Mouse (Mus musculus): ENCODE measurements around the gene Vwa7.
A peak's percentile ranks its signal among the peaks of the same experiment; 100 is the strongest.
"Not testable (repeated sequence)": the region's sequence is repeated elsewhere in the genome, so short reads cannot be mapped to it uniquely, and the experiment has no call there.

Vwa7 gene

DNA sequence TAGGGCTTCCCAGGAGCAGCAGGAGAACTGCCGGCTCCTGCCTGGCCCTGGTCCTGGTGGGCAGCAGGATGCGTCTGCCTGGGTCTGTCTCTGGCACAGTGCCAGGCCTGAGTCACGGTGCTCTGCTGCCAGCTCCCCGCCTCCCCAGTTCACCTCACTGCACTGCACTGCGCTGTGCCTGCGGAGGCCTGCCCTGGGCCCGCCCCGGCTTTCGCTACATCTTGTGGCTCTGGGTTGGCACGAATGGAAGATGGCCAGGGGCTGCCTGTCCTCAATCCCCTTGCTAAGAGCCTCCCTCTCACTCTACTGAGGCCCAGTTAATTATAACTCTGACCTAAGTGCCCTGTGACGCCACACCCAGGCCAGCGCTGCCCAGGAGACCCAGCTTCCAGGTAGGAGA lies at the start of gene Vwa7:
TSS of gene Vwa7 (plus strand) at position 204 of the 400 bp plus-strand sequence.
- DNase-seq: peak; percentile 87

GRCm38 (mm10) chr17:34969822-34970221 lies 46.6 kb upstream of the Vwa7 start, which contains the start of gene Gm20481:
Gene Gm20481, plus strand, starts transcription at chr17:34969912.
- DNase-seq: not testable (repeated sequence)

DNA sequence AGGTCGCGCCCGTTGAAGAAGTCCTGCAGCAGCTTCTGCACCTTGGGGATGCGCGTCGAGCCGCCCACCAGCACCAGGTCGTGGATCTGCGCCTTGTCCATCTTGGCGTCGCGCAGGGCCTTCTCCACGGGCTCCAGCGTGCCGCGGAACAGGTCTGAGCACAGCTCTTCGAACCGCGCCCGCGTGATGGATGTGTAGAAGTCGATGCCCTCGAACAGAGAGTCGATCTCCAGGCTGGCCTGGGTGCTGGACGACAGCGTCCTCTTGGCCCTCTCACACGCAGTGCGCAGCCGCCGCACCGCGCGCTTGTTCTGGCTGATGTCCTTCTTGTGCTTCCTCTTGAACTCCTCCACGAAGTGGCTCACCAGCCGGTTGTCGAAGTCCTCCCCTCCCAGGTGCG lies 45.5 kb upstream of the Vwa7 start:
- not testable (repeated sequence) for DNase-seq

DNA sequence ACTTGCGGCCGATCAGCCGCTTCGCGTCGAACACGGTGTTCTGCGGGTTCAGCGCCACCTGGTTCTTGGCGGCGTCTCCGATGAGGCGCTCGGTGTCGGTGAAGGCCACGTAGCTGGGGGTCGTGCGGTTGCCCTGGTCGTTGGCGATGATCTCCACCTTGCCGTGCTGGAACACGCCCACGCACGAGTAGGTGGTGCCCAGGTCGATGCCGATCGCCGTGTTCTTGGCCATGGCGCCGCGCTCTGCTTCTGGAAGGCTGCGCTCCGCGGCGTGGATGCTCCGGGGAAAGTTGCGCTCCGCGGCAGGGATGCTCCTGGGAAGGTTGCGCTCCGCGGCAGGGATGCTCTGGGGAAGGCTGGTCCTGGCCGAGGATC lies 44.7 kb upstream of the Vwa7 start:
- not testable (repeated sequence) for DNase-seq

GRCm38 (mm10) chr17:34972069-34972749 lies 44.2 kb upstream of the Vwa7 start, which contains the start of the genes Hspa1a and Hspa1l:
Gene Hspa1a, minus strand, starts transcription at chr17:34972156.
Gene Hspa1l, plus strand, starts transcription at chr17:34972703.
- peak; percentile 86 for DNase-seq

- no peak for DNase-seq
These were observed 40.5 kb upstream of the Vwa7 start for GRCm38 (mm10) chr17:34975581-34976492.

- no peak for DNase-seq
These were observed 39.4 kb upstream of the Vwa7 start for GRCm38 (mm10) chr17:34977000-34977399.

GRCm38 (mm10) chr17:34978239-34978638 lies 38.1 kb upstream of the Vwa7 start:
- DNase-seq: no peak

DNA sequence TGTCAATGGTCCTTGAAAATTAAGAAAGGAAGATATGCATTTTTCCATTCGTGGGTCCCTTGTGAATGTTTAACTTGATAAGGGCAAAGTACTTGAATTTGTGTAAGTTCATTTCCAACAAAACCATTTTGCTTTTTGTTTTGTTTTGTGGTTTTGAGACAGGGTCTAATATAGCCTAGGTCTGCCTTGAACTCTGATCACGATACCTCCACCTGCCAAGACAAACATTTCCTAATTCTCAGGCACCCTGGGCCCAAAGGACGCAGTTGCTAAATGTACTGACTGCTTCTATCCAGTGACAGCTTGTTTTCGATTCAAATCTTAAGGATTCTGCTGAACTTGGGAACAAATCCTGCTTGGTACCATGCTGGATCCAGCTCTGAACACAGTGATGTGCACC lies 36.7 kb upstream of the Vwa7 start:
- DNase-seq: no peak

DNA sequence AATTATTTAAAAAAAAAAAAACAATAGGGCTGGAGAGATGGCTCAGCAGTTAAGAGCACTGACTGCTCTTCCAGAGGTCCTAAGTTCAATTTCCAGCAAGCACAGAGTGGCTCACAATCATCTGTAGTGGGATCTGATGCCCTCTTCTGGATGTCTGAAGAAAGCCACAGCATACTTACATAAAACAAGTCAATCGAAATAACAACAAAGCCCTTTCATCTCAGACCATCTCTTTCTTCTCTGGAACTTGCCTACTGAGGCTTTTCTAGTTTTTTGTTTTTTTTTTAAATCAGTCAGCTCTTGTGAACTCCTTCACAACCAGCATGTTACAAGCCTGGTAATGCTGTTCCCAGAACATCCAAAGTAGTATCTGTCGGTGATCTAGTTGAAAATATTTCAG lies 35.7 kb upstream of the Vwa7 start:
- DNase-seq: no peak

GRCm38 (mm10) chr17:34981690-34982180 lies 34.6 kb upstream of the Vwa7 start, which contains the start of gene Lsm2:
Gene Lsm2, plus strand, starts transcription at chr17:34981862.
- DNase-seq: peak; percentile 94

GRCm38 (mm10) chr17:34982328-34982727 lies 34.1 kb upstream of the Vwa7 start:
- DNase-seq: no peak

GRCm38 (mm10) chr17:34984218-34984617 lies 32.2 kb upstream of the Vwa7 start:
- no peak for DNase-seq

DNA sequence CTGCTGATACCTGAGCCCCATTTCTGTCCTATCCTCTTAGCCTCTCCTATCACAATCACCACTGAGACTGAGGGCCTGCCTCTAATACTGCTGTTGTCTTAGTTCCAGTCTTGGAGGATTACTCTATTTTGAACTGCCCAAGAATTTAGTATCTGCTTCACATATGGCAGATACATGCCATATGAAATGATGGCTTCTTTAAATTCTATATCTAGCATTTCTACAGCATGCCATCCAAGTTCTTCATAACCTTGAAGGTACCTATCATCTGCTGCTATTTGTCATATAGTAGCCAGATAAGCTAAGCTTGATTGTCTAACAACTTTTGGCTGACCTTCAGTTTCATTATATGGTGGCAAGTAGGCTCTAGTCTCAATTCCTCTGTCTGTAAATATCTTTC lies 21.6 kb upstream of the Vwa7 start:
- DNase-seq: no peak

GRCm38 (mm10) chr17:34995192-34995591 lies 21.2 kb upstream of the Vwa7 start:
- DNase-seq: not testable (repeated sequence)

DNA sequence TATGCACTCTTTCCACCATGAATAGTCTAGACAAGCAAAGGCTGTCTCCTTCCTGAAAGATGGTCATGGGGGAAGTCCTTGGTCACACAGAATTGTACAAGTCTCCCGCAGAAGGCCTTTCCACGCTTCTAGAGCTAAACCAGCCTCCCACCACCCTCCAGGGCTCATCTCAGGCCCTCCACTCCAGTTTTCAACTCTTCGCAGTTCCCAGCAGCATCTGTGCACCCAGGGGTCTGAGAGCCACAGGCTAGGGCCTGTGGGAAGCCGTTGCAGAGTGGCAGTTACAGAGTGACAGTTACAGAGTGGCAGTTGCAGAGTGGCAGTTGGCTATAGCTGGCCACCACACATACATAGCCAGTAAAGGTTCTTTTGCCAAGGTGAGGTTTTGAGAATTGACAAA lies 20.5 kb upstream of the Vwa7 start:
- not testable (repeated sequence) for DNase-seq

- DNase-seq: no peak
These were observed 19.8 kb upstream of the Vwa7 start for GRCm38 (mm10) chr17:34996411-34997141.

GRCm38 (mm10) chr17:34997142-34997483 lies 19.3 kb upstream of the Vwa7 start:
- no peak for DNase-seq

DNA sequence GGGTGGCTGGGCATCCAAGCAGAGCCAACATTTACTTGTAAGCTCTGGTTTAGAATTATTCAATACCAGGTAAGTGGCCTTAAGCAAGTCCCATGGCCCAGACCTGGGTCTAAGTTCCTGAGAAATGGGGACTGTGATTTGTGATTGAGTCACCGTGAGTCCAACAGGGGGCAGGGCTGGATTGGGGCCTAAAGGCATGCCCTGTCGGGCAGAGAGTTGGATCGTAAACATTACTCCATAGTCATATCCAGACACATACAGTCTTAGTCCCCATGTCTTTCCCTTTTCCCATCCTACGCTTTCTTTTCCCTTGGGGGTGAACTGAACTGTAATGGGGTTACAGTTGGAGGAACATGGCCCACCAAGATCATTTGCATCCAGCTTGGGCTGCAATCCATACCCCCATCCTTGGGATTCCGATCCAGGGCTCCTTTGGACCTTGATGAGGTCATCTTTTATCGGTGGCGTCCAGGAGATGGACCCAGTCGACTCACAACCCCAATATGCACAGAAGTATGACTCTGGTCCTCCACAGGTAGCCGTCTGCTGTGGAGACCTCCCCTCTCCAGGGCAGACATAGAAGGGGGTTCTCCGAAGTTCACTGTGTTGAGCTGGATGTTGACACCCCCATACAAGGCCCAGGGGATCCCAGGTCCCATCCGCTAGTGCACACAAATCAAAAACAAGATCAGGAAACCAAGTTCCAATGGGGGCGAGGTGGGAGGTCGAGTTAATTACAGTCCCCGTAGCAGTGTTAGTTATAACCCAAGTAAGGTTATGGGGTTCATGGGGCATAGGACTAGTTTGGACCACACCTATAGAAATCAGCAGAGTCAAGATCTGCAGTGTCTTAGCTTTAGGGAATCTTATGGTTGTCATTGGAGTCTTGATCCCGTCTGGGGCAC lies 17.6 kb upstream of the Vwa7 start:
- DNase-seq: peak; percentile 39

DNA sequence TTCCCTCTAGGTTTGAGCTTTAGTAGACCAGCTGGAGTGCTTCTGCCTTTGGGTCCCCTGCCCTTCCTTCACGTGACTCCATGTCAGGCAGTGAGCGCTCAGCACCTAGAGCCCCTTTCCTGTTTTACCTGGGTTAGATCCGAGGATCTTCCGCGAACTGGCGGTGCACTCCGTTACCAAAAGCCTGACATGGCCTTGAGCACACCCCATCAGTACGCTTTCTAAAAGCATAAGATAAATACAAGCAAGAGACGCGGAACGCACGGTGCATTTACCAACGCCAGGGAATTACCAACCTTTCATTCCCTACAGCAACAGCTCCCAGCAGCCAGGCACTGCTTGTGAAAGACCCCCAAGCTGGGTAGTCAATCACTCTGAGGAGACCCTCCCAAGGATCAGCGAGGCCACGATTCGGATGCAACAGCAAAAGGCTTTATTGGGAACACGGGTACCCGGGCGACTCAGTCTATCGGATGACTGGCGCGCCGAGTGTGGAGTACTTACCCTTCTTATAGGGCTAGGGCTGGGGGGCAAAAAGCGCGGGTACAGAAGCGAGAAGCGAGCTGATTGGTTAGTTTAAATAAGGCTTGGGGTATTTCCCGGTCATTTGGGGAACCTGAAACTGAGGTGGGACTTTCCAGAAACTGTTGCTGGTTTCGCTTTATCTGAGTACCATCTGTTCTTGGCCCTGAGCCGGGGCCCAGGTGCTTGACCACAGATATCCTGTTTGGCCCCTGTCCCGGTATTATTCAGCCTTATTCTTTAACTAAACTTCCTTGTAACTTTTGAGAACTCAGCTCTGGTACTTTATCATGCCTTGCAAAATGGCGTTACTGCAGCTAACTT lies 16.3 kb upstream of the Vwa7 start:
- DNase-seq: peak; percentile 35

Data from cerebellum, adult 9-11 months (tissue).